Mouse (Mus musculus) embryonic facial prominence, embryonic 10.5 days (tissue): ENCODE measurements at regions not wholly inside any gene's neighbourhood (a gene's known extent, or its start where the extent isn't known, plus 50 kb on each side); places are given as distances from the start of the nearest gene placed in this dataset.

Experiments
- DNase-seq: peaks from one replicate; pipeline ENCODE4 v3.0.0-alpha.2; 2017; ENCODE audit warnings: low spot score
- H3K27ac ChIP-seq: fragments of 300-500 bp; sonication (generic); replicated peaks from 2 replicates; pipeline ENCODE4 v1.5.1; 2016; ENCODE audit warnings: mild to moderate bottlenecking
- H3K27me3 ChIP-seq: fragments of 300-500 bp; sonication (generic); replicated peaks from 2 replicates; pipeline ENCODE4 v1.6.1; 2016; ENCODE audit warnings: low read depth, mild to moderate bottlenecking; ENCODE audit not compliant: poor library complexity, severe bottlenecking
- H3K36me3 ChIP-seq: fragments of 300-500 bp; sonication (generic); replicated peaks from 2 replicates; pipeline ENCODE4 v1.6.1; 2016; ENCODE audit warnings: mild to moderate bottlenecking, moderate library complexity
- H3K4me1 ChIP-seq: fragments of 300-500 bp; sonication (generic); 2 replicates; pipeline ENCODE4 v1.6.1; 2016
- H3K4me3 ChIP-seq: fragments of 300-500 bp; sonication (generic); 2 replicates; pipeline ENCODE4 v1.5.1; 2016; ENCODE audit warnings: mild to moderate bottlenecking, moderate library complexity
- H3K9me3 ChIP-seq: fragments of 300-500 bp; sonication (generic); 2 replicates; pipeline ENCODE4 v1.6.1; 2016; ENCODE audit warnings: mild to moderate bottlenecking
- WGBS: fragments of 180-500 bp; shearing (Covaris S2); methylation state at CpG from one replicate; pipeline ENCODE4 v1.1.7; 2016; 5-methylcytosine and 5-hydroxymethylcytosine counted together

GRCm38 (mm10) chr13:59393231-59393938, 191.6 kb downstream of the Agtpbp1 start:
- Histone ChIP-seq H3K27ac (no peak overlapping the region), H3K27me3 (no peaks in the 10 kb centered on the region), H3K9me3 (no peaks in the 10 kb centered on the region), H3K4me3 (no peak overlapping the region), H3K4me1 (no peaks in the 10 kb centered on the region), H3K36me3 (no peaks in the 10 kb centered on the region)
- DNase-seq, result no peak
- whole genome bisulfite sequencing, result 85% methylated on average over 12 of the region's 12 CpGs

DNA sequence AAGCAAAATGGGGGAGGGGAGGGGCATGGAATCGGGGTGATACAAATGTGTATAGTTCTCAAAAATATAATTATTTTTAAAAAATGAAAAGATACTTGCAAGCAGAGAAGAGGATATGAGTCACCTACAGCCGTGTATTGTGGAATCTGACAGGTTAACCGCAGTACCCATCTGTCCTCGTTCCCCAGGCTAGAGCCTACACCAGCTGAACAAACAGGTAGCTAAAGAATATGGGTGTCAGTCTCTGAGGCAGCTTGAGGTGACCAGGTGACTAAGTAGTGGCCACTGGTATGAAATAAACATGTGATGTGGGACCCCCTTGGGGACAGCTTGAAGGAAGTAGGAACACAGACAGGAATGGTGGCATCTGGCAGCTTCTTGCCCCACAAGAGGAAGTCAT, 192.2 kb downstream of the Agtpbp1 start:
- Histone ChIP-seq H3K27ac (no peak overlapping the region), H3K4me1 (no peaks in the 10 kb centered on the region), H3K36me3 (no peaks in the 10 kb centered on the region), H3K4me3 (no peak overlapping the region), H3K27me3 (no peaks in the 10 kb centered on the region), H3K9me3 (no peaks in the 10 kb centered on the region)
- no peak for DNase-seq
- WGBS, result 82% methylated on average over 4 of the region's 4 CpGs

DNA sequence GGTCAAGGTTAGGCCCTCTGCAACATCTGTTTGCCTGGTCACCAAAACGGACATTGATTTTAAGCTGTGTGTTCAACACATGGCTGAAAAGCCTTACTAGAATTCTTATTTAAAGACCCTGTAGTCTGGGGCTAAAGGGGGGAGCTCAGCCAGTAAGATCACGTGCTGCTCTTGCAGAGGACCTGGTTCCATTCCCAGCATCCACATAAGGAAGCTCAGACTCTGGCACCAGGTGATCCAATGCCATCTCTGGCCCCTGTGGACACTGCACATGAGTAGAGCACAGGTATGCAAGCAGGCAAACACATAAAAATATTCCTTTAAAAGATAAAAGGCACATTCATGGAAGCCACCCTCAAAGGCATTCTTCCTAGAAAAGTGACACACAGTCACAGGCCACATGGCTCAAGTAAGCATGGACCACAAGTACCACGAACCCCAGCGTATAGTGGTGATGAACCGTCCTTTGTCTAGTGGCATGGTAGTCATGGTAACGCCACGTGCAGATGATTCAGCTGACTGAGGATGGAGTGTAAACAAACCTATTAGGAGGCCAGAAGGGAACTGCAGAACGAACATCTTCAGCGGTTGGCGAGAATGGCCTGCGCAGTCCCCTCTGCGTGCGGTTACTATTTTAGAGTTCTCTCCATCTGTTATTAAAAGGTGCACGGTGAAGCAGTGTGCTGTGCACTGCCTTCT, 197.3 kb downstream of the Agtpbp1 start:
- 84% methylated on average over 14 of the region's 14 CpGs for WGBS
- H3K9me3 ChIP-seq, result no peaks in the 10 kb centered on the region
- no peaks in the 10 kb centered on the region for H3K36me3 ChIP-seq
- DNase-seq, result no peak
- no peak overlapping the region for H3K4me3 ChIP-seq
- H3K27ac ChIP-seq, result no peak overlapping the region
- no peaks in the 10 kb centered on the region for H3K27me3 ChIP-seq
- no peaks in the 10 kb centered on the region for H3K4me1 ChIP-seq

- Histone ChIP-seq H3K27ac (no peak overlapping the region), H3K4me1 (no peaks in the 10 kb centered on the region), H3K36me3 (no peaks in the 10 kb centered on the region), H3K4me3 (no peak overlapping the region), H3K9me3 (no peaks in the 10 kb centered on the region), H3K27me3 (no peaks in the 10 kb centered on the region)
- WGBS, result 86% methylated on average over 7 of the region's 7 CpGs
- no peak for DNase-seq
These were observed 198.0 kb downstream of the Agtpbp1 start for GRCm38 (mm10) chr13:59386935-59387540.

DNA sequence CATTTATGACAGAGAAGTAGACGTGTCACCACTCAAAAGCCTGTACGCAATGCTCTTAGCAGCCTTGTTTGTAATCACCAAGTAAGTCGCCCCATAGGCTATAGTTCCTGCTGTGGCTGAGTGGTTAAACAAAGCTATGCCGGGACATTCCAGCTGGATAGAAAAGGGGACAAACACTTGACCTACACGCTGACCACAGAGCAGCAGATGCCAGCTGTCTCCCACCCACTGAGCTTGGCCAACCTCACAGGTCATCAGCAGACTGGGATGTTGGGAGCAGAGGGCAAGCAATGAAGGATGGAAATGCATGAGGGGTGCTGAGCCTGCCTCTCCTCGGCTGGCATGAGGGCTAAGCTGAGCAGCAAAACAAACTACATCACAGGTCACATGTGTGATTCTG, 199.2 kb downstream of the Agtpbp1 start:
- H3K27me3 ChIP-seq, result no peaks in the 10 kb centered on the region
- DNase-seq, result no peak
- H3K9me3 ChIP-seq, result no peaks in the 10 kb centered on the region
- no peaks in the 10 kb centered on the region for H3K36me3 ChIP-seq
- no peaks in the 10 kb centered on the region for H3K4me1 ChIP-seq
- H3K27ac ChIP-seq, result no peak overlapping the region
- H3K4me3 ChIP-seq, result no peak overlapping the region
- WGBS, result 81% methylated on average over 6 of the region's 6 CpGs

DNA sequence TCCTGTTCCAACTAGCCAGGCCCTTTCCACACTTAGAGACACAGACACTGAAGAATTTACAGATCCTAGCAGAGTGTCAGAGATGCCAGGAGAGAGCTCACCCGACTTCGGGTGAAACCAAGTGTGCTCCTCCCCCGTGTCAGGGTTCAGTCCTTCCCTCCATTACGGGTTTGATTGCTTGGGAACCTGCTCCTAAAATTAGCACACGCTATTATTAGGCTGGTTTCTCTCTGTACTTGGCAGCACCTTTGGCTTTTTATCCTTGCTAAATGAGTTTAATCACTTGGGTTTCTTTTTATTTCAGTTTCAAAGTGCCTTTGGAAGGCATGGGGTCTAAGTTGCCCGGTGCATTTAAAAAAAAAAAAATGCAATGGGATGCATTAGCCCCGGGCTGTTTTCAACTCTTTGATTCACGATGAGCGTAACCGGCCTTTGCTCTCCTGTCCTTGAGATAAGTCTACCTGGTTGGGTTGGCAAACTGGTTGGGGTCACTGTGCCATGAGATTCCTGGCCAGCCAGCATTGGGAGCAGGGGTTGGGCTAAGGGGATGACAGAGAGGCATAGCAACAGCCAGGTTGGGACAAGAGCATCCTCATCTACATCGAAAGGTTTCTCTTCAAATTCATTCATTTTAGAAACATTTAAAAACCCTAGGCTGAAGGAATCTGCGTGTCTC, 214.7 kb downstream of the Agtpbp1 start:
- Histone ChIP-seq H3K36me3 (no peaks in the 10 kb centered on the region), H3K4me3 (no peak overlapping the region), H3K27me3 (no peaks in the 10 kb centered on the region), H3K27ac (no peak overlapping the region), H3K4me1 (peaks cover 28% of the 10 kb centered on the region), H3K9me3 (no peaks in the 10 kb centered on the region)
- WGBS, result 86% methylated on average over 12 of the region's 12 CpGs
- no peak for DNase-seq

DNA sequence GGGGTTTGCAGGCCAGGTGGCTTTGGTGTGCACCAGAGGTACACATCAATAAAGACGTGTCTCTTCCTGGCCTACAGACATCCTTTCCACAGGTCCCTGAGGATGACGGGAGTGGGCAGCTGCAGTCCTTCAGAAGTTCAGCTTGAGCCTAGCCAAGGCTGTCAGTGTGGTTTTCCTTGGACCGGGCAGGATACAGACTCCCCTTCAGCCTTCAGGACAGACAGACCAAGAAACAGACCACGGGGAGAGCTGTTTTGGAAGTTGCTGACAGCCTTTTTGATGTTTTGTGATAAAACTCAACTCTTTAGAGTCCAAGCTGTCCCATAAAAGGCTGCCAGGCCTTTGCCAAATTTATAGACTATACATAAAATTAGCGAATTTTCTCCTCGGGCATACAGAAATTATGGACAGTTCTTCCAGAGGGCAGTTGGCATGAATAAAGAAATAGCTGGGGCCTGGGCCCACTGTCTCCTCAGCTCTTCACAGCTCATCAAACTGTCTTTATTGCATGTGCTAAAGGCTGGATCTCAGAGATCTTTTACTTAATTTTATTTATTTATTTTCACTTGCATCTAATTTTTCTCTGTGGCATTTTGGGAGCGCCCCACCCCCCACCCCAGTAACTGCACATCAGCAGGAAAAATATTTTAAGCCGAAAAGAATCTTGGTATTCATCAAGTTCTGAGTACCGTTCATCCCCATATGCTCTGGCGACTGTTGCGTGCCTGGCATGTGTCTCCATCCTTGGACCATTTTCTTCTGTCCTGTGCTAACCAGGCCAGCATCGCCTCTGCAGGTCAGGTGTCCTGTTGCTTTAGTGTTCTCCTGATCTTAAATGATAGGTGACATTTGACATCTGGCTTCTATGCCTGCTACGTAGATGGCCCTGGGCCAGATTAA, 216.2 kb downstream of the Agtpbp1 start:
- Histone ChIP-seq H3K36me3 (no peaks in the 10 kb centered on the region), H3K9me3 (no peaks in the 10 kb centered on the region), H3K27me3 (no peaks in the 10 kb centered on the region), H3K27ac (peak overlapping the region; percentile 54; the same call in 1 of the 2 replicates), H3K4me3 (no peak overlapping the region), H3K4me1 (peaks cover 28% of the 10 kb centered on the region)
- DNase-seq, result no peak
- 76% methylated on average over 13 of the region's 13 CpGs for WGBS

DNA sequence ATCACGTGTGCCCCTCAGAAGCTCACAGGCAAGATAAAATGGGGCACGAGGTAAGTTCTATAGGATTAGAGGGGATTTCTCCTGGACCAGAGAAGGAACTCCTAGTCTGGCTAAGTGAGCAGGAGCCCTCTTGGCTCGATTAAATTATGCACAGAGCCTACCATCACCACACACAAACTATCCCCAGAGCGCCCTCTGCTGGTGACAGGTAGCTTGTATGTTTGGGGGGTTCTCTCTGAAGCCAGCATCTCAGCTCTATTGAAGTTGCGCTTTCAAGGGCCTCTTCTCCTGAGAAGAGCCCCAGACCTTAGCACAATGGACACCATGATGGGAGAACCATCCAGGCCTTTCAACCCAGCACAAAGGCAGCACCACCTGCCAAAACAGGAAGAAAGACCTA, 219.6 kb downstream of the Agtpbp1 start:
- peak; percentile 83 for DNase-seq
- 41% methylated on average over 5 of the region's 5 CpGs for WGBS
- Histone ChIP-seq H3K4me1 (peaks cover 28% of the 10 kb centered on the region), H3K27ac (no peak overlapping the region), H3K4me3 (no peak overlapping the region), H3K36me3 (no peaks in the 10 kb centered on the region), H3K9me3 (no peaks in the 10 kb centered on the region), H3K27me3 (no peaks in the 10 kb centered on the region)

GRCm38 (mm10) chr13:59363428-59363827, 221.6 kb downstream of the Agtpbp1 start:
- DNase-seq, result no peak
- Histone ChIP-seq H3K4me3 (no peak overlapping the region), H3K27me3 (no peaks in the 10 kb centered on the region), H3K27ac (no peak overlapping the region), H3K9me3 (no peaks in the 10 kb centered on the region), H3K4me1 (peaks cover 17% of the 10 kb centered on the region), H3K36me3 (no peaks in the 10 kb centered on the region)
- WGBS, result 79% methylated on average over 10 of the region's 10 CpGs

DNA sequence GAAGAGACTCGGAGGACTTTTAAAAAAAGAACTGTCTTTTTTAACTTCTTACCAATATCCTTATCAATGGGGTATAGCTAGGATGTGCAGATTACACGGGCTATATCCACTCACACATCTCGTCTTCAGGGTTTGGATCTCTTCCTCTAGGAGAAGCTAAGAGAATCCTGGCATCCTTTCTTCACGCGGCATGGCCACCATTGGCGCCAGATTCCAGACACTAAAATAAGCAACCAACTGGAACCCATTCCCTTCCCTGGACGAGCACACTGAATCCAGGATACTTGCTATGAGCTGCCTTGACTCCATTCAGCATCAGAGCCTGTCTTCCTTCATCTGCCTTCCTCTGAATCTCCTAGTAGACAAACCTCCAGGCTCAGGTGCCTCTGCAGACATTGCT, 223.7 kb downstream of the Agtpbp1 start:
- 91% methylated on average over 7 of the region's 7 CpGs for WGBS

DNA sequence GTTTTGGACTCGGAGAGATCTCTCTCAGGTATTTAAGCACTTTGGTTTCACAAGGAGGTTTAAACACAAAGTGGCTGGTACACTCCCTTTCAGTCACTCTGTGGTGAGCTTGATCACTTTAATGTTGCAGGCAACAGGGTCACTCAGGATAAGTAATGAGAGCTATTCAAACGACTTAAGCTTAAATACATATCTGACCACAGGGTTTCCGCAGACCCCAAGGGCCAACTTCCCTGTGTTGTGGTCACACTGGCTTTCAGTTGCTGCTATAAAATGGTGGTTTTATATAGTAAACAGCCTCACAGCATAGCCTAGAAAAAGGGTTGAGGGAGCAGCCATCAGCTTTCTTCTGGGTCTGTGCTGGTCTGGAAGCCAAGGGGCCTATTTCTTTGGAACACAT, 225.0 kb downstream of the Agtpbp1 start:
- no peak overlapping the region for H3K4me3 ChIP-seq
- no peak for DNase-seq
- H3K27me3 ChIP-seq, result 0 out of 2 replicates have a peak, but pooled peaks cover 4% of the 10 kb centered on the region
- H3K9me3 ChIP-seq, result no peaks in the 10 kb centered on the region
- 79% methylated on average over 3 of the region's 3 CpGs for WGBS
- no peak overlapping the region for H3K27ac ChIP-seq
- H3K4me1 ChIP-seq, result peaks cover 5% of the 10 kb centered on the region; the same call in 1 of the 2 replicates
- H3K36me3 ChIP-seq, result no peaks in the 10 kb centered on the region

More for the DNA sequence above, 223.7 kb downstream of the Agtpbp1 start:
- no peak for DNase-seq
- Histone ChIP-seq H3K27me3 (0 out of 2 replicates have a peak, but pooled peaks cover under 1% of the 10 kb centered on the region), H3K27ac (no peak overlapping the region), H3K4me1 (peaks cover 5% of the 10 kb centered on the region; the same call in 1 of the 2 replicates), H3K4me3 (no peak overlapping the region), H3K36me3 (no peaks in the 10 kb centered on the region), H3K9me3 (no peaks in the 10 kb centered on the region)

DNA sequence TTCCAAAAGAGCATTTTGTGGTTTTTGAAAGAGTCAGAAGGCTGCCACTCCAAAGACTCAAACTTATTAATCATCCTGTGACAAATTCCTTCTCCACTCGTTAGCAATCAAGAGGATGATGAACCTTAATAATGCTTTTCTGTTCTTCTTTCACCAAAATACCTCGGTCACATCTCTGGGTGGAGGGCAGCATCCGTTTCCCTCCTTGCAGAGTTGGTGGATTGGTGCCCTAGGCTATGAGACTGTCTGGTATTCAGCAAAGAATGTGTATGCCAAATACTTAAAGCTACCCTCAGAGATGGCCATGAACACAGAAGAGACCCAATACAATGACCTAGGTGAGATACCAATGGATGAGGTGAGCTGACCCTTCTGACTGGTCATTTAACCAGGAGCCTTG, 226.6 kb downstream of the Agtpbp1 start:
- no peaks in the 10 kb centered on the region for H3K9me3 ChIP-seq
- WGBS, result 49% methylated on average over 3 of the region's 3 CpGs
- H3K4me1 ChIP-seq, result peaks cover 5% of the 10 kb centered on the region; the same call in 1 of the 2 replicates
- no peak overlapping the region for H3K4me3 ChIP-seq
- 0 out of 2 replicates have a peak, but pooled peaks cover 4% of the 10 kb centered on the region for H3K27me3 ChIP-seq
- no peaks in the 10 kb centered on the region for H3K36me3 ChIP-seq
- H3K27ac ChIP-seq, result no peak overlapping the region
- DNase-seq, result no peak
